Comparison of ENCODE assay signal across 23 mouse cellular contexts in the genomic region with DNA sequence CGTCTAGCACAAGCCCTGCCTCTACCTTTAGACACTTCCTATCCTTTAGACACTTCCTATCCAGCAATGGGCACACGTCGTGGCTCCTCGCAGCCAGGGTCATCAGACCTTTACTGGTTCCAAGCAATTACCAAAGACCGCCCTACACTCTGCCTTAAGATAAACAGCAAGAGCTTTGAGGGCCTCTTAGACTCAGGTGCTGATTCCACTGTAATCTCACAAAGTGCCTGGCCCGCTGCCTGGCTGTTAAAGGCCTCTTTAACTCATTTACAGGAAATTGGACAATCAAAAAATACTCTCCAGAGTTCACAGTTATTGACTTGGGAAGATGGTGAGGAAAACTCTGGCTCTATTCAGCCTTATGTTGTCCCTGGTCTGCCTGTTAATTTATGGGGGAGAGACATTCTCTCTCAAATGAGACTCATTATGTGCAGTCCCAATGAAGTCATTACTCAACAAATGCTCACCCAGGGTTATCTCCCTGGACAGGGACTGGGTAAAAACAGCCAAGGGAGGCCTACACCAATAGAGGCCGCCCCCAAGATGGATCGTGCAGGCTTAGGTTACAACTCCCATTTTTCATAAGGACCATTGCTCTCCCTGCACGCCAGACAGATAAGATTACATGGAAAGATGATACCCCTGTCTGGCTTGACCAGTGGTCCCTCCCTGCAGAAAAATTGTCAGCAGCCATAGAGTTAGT. TPM values are rescaled to one million over a fixed set of nuclear protein-coding genes. Genes with fewer than 3 reads are reported as not detected.
DNase-seq lines count a peak whose midpoint lies in the region; ATAC-seq lines count a peak whose summit lies in the region.
"Not testable (repeated sequence)": the region's sequence is repeated elsewhere in the genome, so short reads cannot be mapped to it uniquely, and the experiment has no call there.
"Had no signal": no experiment of that assay in that cellular context is flagged by ENCODE, and none has a peak within 500 bp of the region (broad histone marks: within the 10 kb centered on the region; RNA-seq: fewer than 3 reads in every experiment).

No protein-coding gene starts in this region.

- DNase-seq in cerebellum, adult 9-10 months = peak; percentile 8
- DNase-seq in embryo, embryonic 10.5 days (ENCODE audit: low spot score) = peak; percentile 39
- peak; percentile 80 for DNase-seq in heart, adult 11 months
- peak; percentile 67 to 70 for DNase-seq in lung, adult 18-20 months
- peak; percentile 53 for DNase-seq in lung, postnatal 10 days
- peak; percentile 82 for DNase-seq in lung, postnatal 36 days

- H3K9ac ChIP-seq in kidney, embryonic 16.5 days (replicated peaks; ENCODE audit: low read length); midbrain, embryonic 15.5 days: not testable (repeated sequence)

- not testable (repeated sequence) for H3K4me2 ChIP-seq in kidney, embryonic 16.5 days (replicated peaks; ENCODE audit: low read depth, low read length)
- 0 out of 2 replicates have a peak overlapping the region, but pooled peaks have one; percentile 70 for H3K4me2 ChIP-seq in midbrain, embryonic 15.5 days

- peaks cover 11% of the 10 kb centered on the region; the same call in 1 of the 2 replicates for H3K4me1 ChIP-seq in kidney, embryonic 16.5 days (ENCODE audit: insufficient read depth, low read length)
- H3K4me1 ChIP-seq in midbrain, embryonic 15.5 days = peaks cover 18% of the 10 kb centered on the region

- peak overlapping the region; percentile 38; the same call in 1 of the 2 replicates for H3K27ac ChIP-seq in kidney, embryonic 16.5 days (ENCODE audit: low read length)
- H3K27ac ChIP-seq in midbrain, embryonic 15.5 days = not testable (repeated sequence)

- H3K9me3 ChIP-seq in kidney, embryonic 16.5 days (ENCODE audit: low read length); midbrain, embryonic 15.5 days: not testable (repeated sequence)

- H3K36me3 ChIP-seq in kidney, embryonic 16.5 days (ENCODE audit: insufficient read depth, low read length); midbrain, embryonic 15.5 days (replicated peaks): not testable (repeated sequence)

- not testable (repeated sequence) for H3K27me3 ChIP-seq in kidney, embryonic 16.5 days (ENCODE audit: insufficient read depth, low read length)
- peaks cover 16% of the 10 kb centered on the region for H3K27me3 ChIP-seq in midbrain, embryonic 15.5 days (replicated peaks)

- H3K4me3 ChIP-seq in kidney, embryonic 16.5 days (ENCODE audit: low read length); midbrain, embryonic 15.5 days: not testable (repeated sequence)

- 26% methylated on average over 9 of the region's 9 CpGs for WGBS in kidney, embryonic 16.5 days
- WGBS in midbrain, embryonic 15.5 days = 84% methylated on average over 9 of the region's 9 CpGs

- not testable (repeated sequence) for ATAC-seq in kidney, embryonic 16.5 days (ENCODE audit: low FRiP score, low TSS enrichment); midbrain, embryonic 15.5 days (replicated peaks)

RNA-seq across cellular contexts. Expression of a gene that starts 10.9 kb away (rescaled TPM):
- polyA plus RNA-seq in kidney, embryonic 16.5 days (2015; fragmentation: Nextera tagmentation; extraction: Ambion mirVana) = not detected in 2 replicates
- not detected in 2 replicates for polyA plus RNA-seq in midbrain, embryonic 15.5 days (2015; fragmentation: Nextera tagmentation; extraction: Ambion mirVana)
- polyA plus RNA-seq: activated CD4-positive, CD25-positive, alpha-beta regulatory T cell, adult 4 months; brain, embryonic 14.5 days; embryonic facial prominence, embryonic 10.5 days; embryonic facial prominence, embryonic 13.5 days; erythroblast, embryonic 14.5 days; forebrain, embryonic 12.5 days; forebrain, embryonic 15.5 days; gonadal fat pad, adult 2 months; heart, adult 2 months; heart, embryonic 10.5 days; heart, embryonic 13.5 days; heart, embryonic 16.5 days; hindbrain, embryonic 11.5 days; hindbrain, embryonic 14.5 days; hindbrain, postnatal 0 days had no signal

RNA-seq across cellular contexts. Expression of a gene that starts 11.9 kb away (rescaled TPM):
- not detected in 2 replicates for polyA plus RNA-seq in kidney, embryonic 16.5 days (2015; fragmentation: Nextera tagmentation; extraction: Ambion mirVana)
- polyA plus RNA-seq in midbrain, embryonic 15.5 days (2015; fragmentation: Nextera tagmentation; extraction: Ambion mirVana) = not detected in 2 replicates
- polyA plus RNA-seq: activated CD4-positive, CD25-positive, alpha-beta regulatory T cell, adult 4 months; brain, embryonic 14.5 days; embryonic facial prominence, embryonic 10.5 days; embryonic facial prominence, embryonic 13.5 days; erythroblast, embryonic 14.5 days; forebrain, embryonic 12.5 days; forebrain, embryonic 15.5 days; gonadal fat pad, adult 2 months; heart, adult 2 months; heart, embryonic 10.5 days; heart, embryonic 13.5 days; heart, embryonic 16.5 days; hindbrain, embryonic 11.5 days; hindbrain, embryonic 14.5 days; hindbrain, postnatal 0 days had no signal

RNA-seq across cellular contexts. Expression of a gene that starts 17.3 kb away (rescaled TPM):
- polyA plus RNA-seq in kidney, embryonic 16.5 days (2015; fragmentation: Nextera tagmentation; extraction: Ambion mirVana) = not detected in 2 replicates
- polyA plus RNA-seq in midbrain, embryonic 15.5 days (2015; fragmentation: Nextera tagmentation; extraction: Ambion mirVana) = not detected in 2 replicates
- polyA plus RNA-seq: activated CD4-positive, CD25-positive, alpha-beta regulatory T cell, adult 4 months; brain, embryonic 14.5 days; embryonic facial prominence, embryonic 10.5 days; embryonic facial prominence, embryonic 13.5 days; erythroblast, embryonic 14.5 days; forebrain, embryonic 12.5 days; forebrain, embryonic 15.5 days; gonadal fat pad, adult 2 months; heart, adult 2 months; heart, embryonic 13.5 days; hindbrain, embryonic 11.5 days; hindbrain, embryonic 14.5 days; hindbrain, postnatal 0 days had no signal

RNA-seq across cellular contexts. Expression of a gene that starts 27.9 kb away (rescaled TPM):
- not detected in 2 replicates for polyA plus RNA-seq in kidney, embryonic 16.5 days (2015; fragmentation: Nextera tagmentation; extraction: Ambion mirVana)
- not detected in 2 replicates for polyA plus RNA-seq in midbrain, embryonic 15.5 days (2015; fragmentation: Nextera tagmentation; extraction: Ambion mirVana)
- polyA plus RNA-seq: activated CD4-positive, CD25-positive, alpha-beta regulatory T cell, adult 4 months; brain, embryonic 14.5 days; embryonic facial prominence, embryonic 10.5 days; embryonic facial prominence, embryonic 13.5 days; erythroblast, embryonic 14.5 days; forebrain, embryonic 12.5 days; forebrain, embryonic 15.5 days; gonadal fat pad, adult 2 months; heart, adult 2 months; heart, embryonic 10.5 days; heart, embryonic 13.5 days; heart, embryonic 16.5 days; hindbrain, embryonic 11.5 days; hindbrain, embryonic 14.5 days; hindbrain, postnatal 0 days had no signal

RNA-seq across cellular contexts. Expression of a gene that starts 45.2 kb away (rescaled TPM):
- polyA plus RNA-seq in kidney, embryonic 16.5 days (2015; fragmentation: Nextera tagmentation; extraction: Ambion mirVana) = not detected in 2 replicates
- not detected in 2 replicates for polyA plus RNA-seq in midbrain, embryonic 15.5 days (2015; fragmentation: Nextera tagmentation; extraction: Ambion mirVana)
- polyA plus RNA-seq: activated CD4-positive, CD25-positive, alpha-beta regulatory T cell, adult 4 months; brain, embryonic 14.5 days; embryonic facial prominence, embryonic 10.5 days; embryonic facial prominence, embryonic 13.5 days; erythroblast, embryonic 14.5 days; forebrain, embryonic 12.5 days; forebrain, embryonic 15.5 days; gonadal fat pad, adult 2 months; heart, adult 2 months; heart, embryonic 10.5 days; heart, embryonic 13.5 days; heart, embryonic 16.5 days; hindbrain, embryonic 11.5 days; hindbrain, embryonic 14.5 days; hindbrain, postnatal 0 days had no signal

Comparison
In these comparisons a context has a peak if more than half of its experiments do, and no peak if none do; other contexts are left out.
1. DNase-seq: peak in every context shown above with its lines; median percentile 82 in lung, postnatal 36 days; 80 in heart, adult 11 months; 68 in lung, adult 18-20 months; 53 in lung, postnatal 10 days; 39 in embryo, embryonic 10.5 days; 8 in cerebellum, adult 9-10 months.